ENCODE assay signal across 17 mouse cellular contexts in genomic region chr11:117880977-117881358, GRCm38 (mm10). TPM values are rescaled to one million over a fixed set of nuclear protein-coding genes. Genes with fewer than 3 reads are reported as not detected.
DNase-seq lines count a peak whose midpoint lies in the region; ATAC-seq and TF ChIP-seq lines count a peak whose summit lies in the region.
"Had no signal": no experiment of that assay in that cellular context is flagged by ENCODE, and none has a peak within 500 bp of the region (broad histone marks: within the 10 kb centered on the region; RNA-seq: fewer than 3 reads in every experiment).

No protein-coding gene starts in this region.

- no peak for DNase-seq in hindbrain, embryonic 10.5 days (ENCODE audit: low spot score)
- no peak for DNase-seq in lung, postnatal 0 days (ENCODE audit: low spot score)
- DNase-seq in lung, postnatal 25 days (ENCODE audit: low spot score), result no peak
- DNase-seq in embryonic facial prominence, embryonic 10.5 days (ENCODE audit: low spot score), result no peak
- no peak for DNase-seq in gastrocnemius, postnatal 14 days
- no peak for DNase-seq in frontal cortex, postnatal 14 days (ENCODE audit: low spot score in 2 of 2)
- DNase-seq: adrenal gland, postnatal 36 days; heart, postnatal 36 days; kidney, postnatal 10 days had no signal

- H3K4me2 ChIP-seq in hindbrain, embryonic 12.5 days (replicated peaks), result no peak overlapping the region
- no peak overlapping the region for H3K4me2 ChIP-seq in lung, postnatal 0 days (replicated peaks; ENCODE audit: low read depth, low read length)
- no peak overlapping the region for H3K4me2 ChIP-seq in stomach, embryonic 14.5 days (replicated peaks; ENCODE audit: low read depth, low read length)
- H3K4me2 ChIP-seq: embryonic facial prominence, embryonic 12.5 days; forebrain, embryonic 15.5 days; limb, embryonic 13.5 days; midbrain, embryonic 15.5 days had no signal

- intact Hi-C loops in gastrocnemius, postnatal 14 days (cut with DNase I; ENCODE audit: low total_unique reads), result no loop called here

- H3K4me1 ChIP-seq in hindbrain, embryonic 10.5 days (replicated peaks), result peaks cover 56% of the 10 kb centered on the region
- H3K4me1 ChIP-seq in hindbrain, embryonic 12.5 days, result peaks cover 27% of the 10 kb centered on the region
- H3K4me1 ChIP-seq in lung, postnatal 0 days (ENCODE audit: insufficient read depth, low read depth, low read length), result peaks cover 36% of the 10 kb centered on the region
- H3K4me1 ChIP-seq in embryonic facial prominence, embryonic 10.5 days, result peaks cover 51% of the 10 kb centered on the region
- H3K4me1 ChIP-seq in stomach, embryonic 14.5 days (ENCODE audit: control insufficient read depth, insufficient read depth, low read length), result peaks cover 35% of the 10 kb centered on the region

- H3K9me3 ChIP-seq in hindbrain, embryonic 10.5 days, result no peaks in the 10 kb centered on the region
- no peaks in the 10 kb centered on the region for H3K9me3 ChIP-seq in hindbrain, embryonic 12.5 days (replicated peaks)
- no peaks in the 10 kb centered on the region for H3K9me3 ChIP-seq in lung, postnatal 0 days (ENCODE audit: low read length)
- no peaks in the 10 kb centered on the region for H3K9me3 ChIP-seq in embryonic facial prominence, embryonic 10.5 days
- H3K9me3 ChIP-seq in stomach, embryonic 14.5 days (ENCODE audit: control insufficient read depth, low read depth, low read length), result no peaks in the 10 kb centered on the region
- H3K9me3 ChIP-seq: embryonic facial prominence, embryonic 12.5 days; forebrain, embryonic 15.5 days; limb, embryonic 13.5 days; midbrain, embryonic 15.5 days had no signal

- H3K27ac ChIP-seq in hindbrain, embryonic 10.5 days, result 0 out of 2 replicates have a peak overlapping the region, but pooled peaks have one; percentile 46
- no peak overlapping the region for H3K27ac ChIP-seq in hindbrain, embryonic 12.5 days
- H3K27ac ChIP-seq in lung, postnatal 0 days (ENCODE audit: low read length), result peak overlapping the region; percentile 78
- peak overlapping the region; percentile 67; the same call in 1 of the 2 replicates for H3K27ac ChIP-seq in embryonic facial prominence, embryonic 10.5 days (replicated peaks)
- H3K27ac ChIP-seq in stomach, embryonic 14.5 days (ENCODE audit: low read length), result peak overlapping the region; percentile 61; the same call in 1 of the 2 replicates
- H3K27ac ChIP-seq: embryonic facial prominence, embryonic 12.5 days; forebrain, embryonic 15.5 days; limb, embryonic 13.5 days; midbrain, embryonic 15.5 days had no signal

- no peak for TF ChIP-seq EP300 in lung, postnatal 0 days (IDR thresholded peaks at IDR 0.05)

- no peak overlapping the region for H3K9ac ChIP-seq in hindbrain, embryonic 12.5 days
- H3K9ac ChIP-seq in lung, postnatal 0 days (replicated peaks; ENCODE audit: low read depth), result no peak overlapping the region
- no peak overlapping the region for H3K9ac ChIP-seq in stomach, embryonic 14.5 days (replicated peaks; ENCODE audit: low read depth, low read length)
- H3K9ac ChIP-seq: embryonic facial prominence, embryonic 12.5 days; forebrain, embryonic 15.5 days; limb, embryonic 13.5 days; midbrain, embryonic 15.5 days had no signal

- H3K36me3 ChIP-seq in hindbrain, embryonic 10.5 days, result no peaks in the 10 kb centered on the region
- no peaks in the 10 kb centered on the region for H3K36me3 ChIP-seq in hindbrain, embryonic 12.5 days
- H3K36me3 ChIP-seq in lung, postnatal 0 days (ENCODE audit: insufficient read depth, low read length), result no peaks in the 10 kb centered on the region
- no peaks in the 10 kb centered on the region for H3K36me3 ChIP-seq in embryonic facial prominence, embryonic 10.5 days (replicated peaks)
- H3K36me3 ChIP-seq in stomach, embryonic 14.5 days (ENCODE audit: control insufficient read depth, insufficient read depth, low read length), result no peaks in the 10 kb centered on the region
- H3K36me3 ChIP-seq: embryonic facial prominence, embryonic 12.5 days; forebrain, embryonic 15.5 days; limb, embryonic 13.5 days; midbrain, embryonic 15.5 days had no signal

- ATAC-seq in hindbrain, embryonic 12.5 days (ENCODE audit: low FRiP score), result no peak
- ATAC-seq in lung, postnatal 0 days, result no peak
- no peak for ATAC-seq in stomach, embryonic 14.5 days (ENCODE audit: insufficient number of reproducible peaks, insufficient read depth, low FRiP score, low read depth)
- ATAC-seq: forebrain, embryonic 15.5 days; midbrain, embryonic 15.5 days had no signal

- WGBS in hindbrain, embryonic 10.5 days, result 88% methylated on average over 6 of the region's 6 CpGs
- 81% methylated on average over 6 of the region's 6 CpGs for WGBS in hindbrain, embryonic 12.5 days
- WGBS in lung, postnatal 0 days, result 65% methylated on average over 6 of the region's 6 CpGs
- 84% methylated on average over 6 of the region's 6 CpGs for WGBS in embryonic facial prominence, embryonic 10.5 days
- WGBS in stomach, embryonic 14.5 days, result 76% methylated on average over 6 of the region's 6 CpGs

- H3K27me3 ChIP-seq in hindbrain, embryonic 10.5 days (ENCODE audit: insufficient read depth, poor library complexity, severe bottlenecking), result peaks cover 57% of the 10 kb centered on the region
- H3K27me3 ChIP-seq in hindbrain, embryonic 12.5 days, result peaks cover 18% of the 10 kb centered on the region
- H3K27me3 ChIP-seq in lung, postnatal 0 days (replicated peaks; ENCODE audit: insufficient read depth, low read length), result no peaks in the 10 kb centered on the region
- H3K27me3 ChIP-seq in embryonic facial prominence, embryonic 10.5 days (replicated peaks; ENCODE audit: low read depth, poor library complexity, severe bottlenecking), result peaks cover 85% of the 10 kb centered on the region
- no peaks in the 10 kb centered on the region for H3K27me3 ChIP-seq in stomach, embryonic 14.5 days (ENCODE audit: control insufficient read depth, insufficient read depth, low read length)
- H3K27me3 ChIP-seq: limb, embryonic 13.5 days; midbrain, embryonic 15.5 days had no signal

- H3K4me3 ChIP-seq in hindbrain, embryonic 10.5 days, result no peak overlapping the region
- no peak overlapping the region for H3K4me3 ChIP-seq in hindbrain, embryonic 12.5 days
- H3K4me3 ChIP-seq in lung, postnatal 0 days (ENCODE audit: low read depth, low read length), result no peak overlapping the region
- H3K4me3 ChIP-seq in embryonic facial prominence, embryonic 10.5 days, result no peak overlapping the region
- no peak overlapping the region for H3K4me3 ChIP-seq in stomach, embryonic 14.5 days (ENCODE audit: low read depth, low read length)
- H3K4me3 ChIP-seq: embryonic facial prominence, embryonic 12.5 days; forebrain, embryonic 15.5 days; limb, embryonic 13.5 days; midbrain, embryonic 15.5 days had no signal

- TF ChIP-seq CTCF in lung, postnatal 0 days (IDR thresholded peaks at IDR 0.05), result no peak

RNA-seq across cellular contexts. Expression of gene Tha1, which starts 7.7 kb away (rescaled TPM):
- 3.5 and 3.8 TPM in 2 replicates for polyA plus RNA-seq in hindbrain, embryonic 10.5 days (2016; fragmentation: Nextera tagmentation; extraction: Ambion mirVana)
- polyA plus RNA-seq in hindbrain, embryonic 12.5 days (2016; fragmentation: Nextera tagmentation; extraction: Ambion mirVana), result 2.7 and 3.1 TPM in 2 replicates
- 6.3 and 8.4 TPM in 2 replicates for polyA plus RNA-seq in lung, postnatal 0 days (2015; fragmentation: Nextera tagmentation; extraction: Ambion mirVana)
- 2.5 and 3.1 TPM in 2 replicates for polyA plus RNA-seq in embryonic facial prominence, embryonic 10.5 days (2016; fragmentation: Nextera tagmentation; extraction: Ambion mirVana)
- polyA plus RNA-seq in stomach, embryonic 14.5 days (2014; fragmentation: Nextera tagmentation; extraction: Ambion mirVana), result 5.8 and 6.4 TPM in 2 replicates
- 1 to 10 TPM; 5.8 to 7.5 TPM for total RNA-seq in gastrocnemius, postnatal 14 days (2021)

RNA-seq across cellular contexts. Expression of gene Tmem235, which starts 20.4 kb away (rescaled TPM):
- polyA plus RNA-seq in hindbrain, embryonic 10.5 days (2016; fragmentation: Nextera tagmentation; extraction: Ambion mirVana), result not detected in 2 replicates
- not detected in 2 replicates for polyA plus RNA-seq in hindbrain, embryonic 12.5 days (2016; fragmentation: Nextera tagmentation; extraction: Ambion mirVana)
- polyA plus RNA-seq in lung, postnatal 0 days (2015; fragmentation: Nextera tagmentation; extraction: Ambion mirVana), result not detected in 2 replicates
- polyA plus RNA-seq in embryonic facial prominence, embryonic 10.5 days (2016; fragmentation: Nextera tagmentation; extraction: Ambion mirVana), result 0.10 TPM in 1 of 2 replicates, not detected in the other
- not detected in 2 replicates for polyA plus RNA-seq in stomach, embryonic 14.5 days (2014; fragmentation: Nextera tagmentation; extraction: Ambion mirVana)
- total RNA-seq in gastrocnemius, postnatal 14 days (2021), result not detected
- total RNA-seq: adrenal gland, postnatal 36 days; heart, postnatal 36 days; layer of hippocampus, postnatal 14 days had no signal
- polyA plus RNA-seq: embryonic facial prominence, embryonic 12.5 days; forebrain, embryonic 15.5 days; gonadal fat pad, adult 2 months; limb, embryonic 13.5 days; midbrain, embryonic 15.5 days had no signal

RNA-seq across cellular contexts. Expression of gene Birc5, which starts 31.9 kb away (rescaled TPM):
- 338 and 392 TPM in 2 replicates for polyA plus RNA-seq in hindbrain, embryonic 10.5 days (2016; fragmentation: Nextera tagmentation; extraction: Ambion mirVana)
- 181 and 190 TPM in 2 replicates for polyA plus RNA-seq in hindbrain, embryonic 12.5 days (2016; fragmentation: Nextera tagmentation; extraction: Ambion mirVana)
- 15.0 and 26.2 TPM in 2 replicates for polyA plus RNA-seq in lung, postnatal 0 days (2015; fragmentation: Nextera tagmentation; extraction: Ambion mirVana)
- 405 and 416 TPM in 2 replicates for polyA plus RNA-seq in embryonic facial prominence, embryonic 10.5 days (2016; fragmentation: Nextera tagmentation; extraction: Ambion mirVana)
- 287 and 307 TPM in 2 replicates for polyA plus RNA-seq in stomach, embryonic 14.5 days (2014; fragmentation: Nextera tagmentation; extraction: Ambion mirVana)
- 1 to 10 TPM; 4.2 TPM for total RNA-seq in gastrocnemius, postnatal 14 days (2021)

RNA-seq across cellular contexts. Expression of gene Tk1, which starts 55.1 kb away (rescaled TPM):
- polyA plus RNA-seq in hindbrain, embryonic 10.5 days (2016; fragmentation: Nextera tagmentation; extraction: Ambion mirVana), result 106 and 132 TPM in 2 replicates
- 57.9 and 59.0 TPM in 2 replicates for polyA plus RNA-seq in hindbrain, embryonic 12.5 days (2016; fragmentation: Nextera tagmentation; extraction: Ambion mirVana)
- 12.4 and 16.0 TPM in 2 replicates for polyA plus RNA-seq in lung, postnatal 0 days (2015; fragmentation: Nextera tagmentation; extraction: Ambion mirVana)
- 156 and 161 TPM in 2 replicates for polyA plus RNA-seq in embryonic facial prominence, embryonic 10.5 days (2016; fragmentation: Nextera tagmentation; extraction: Ambion mirVana)
- 133 and 149 TPM in 2 replicates for polyA plus RNA-seq in stomach, embryonic 14.5 days (2014; fragmentation: Nextera tagmentation; extraction: Ambion mirVana)
- total RNA-seq in gastrocnemius, postnatal 14 days (2021), result 1 to 10 TPM; 5.4 to 5.8 TPM

RNA-seq across cellular contexts. Expression of gene Afmid, which starts 55.2 kb away (rescaled TPM):
- polyA plus RNA-seq in hindbrain, embryonic 10.5 days (2016; fragmentation: Nextera tagmentation; extraction: Ambion mirVana), result 3.8 and 4.0 TPM in 2 replicates
- 2.9 and 4.6 TPM in 2 replicates for polyA plus RNA-seq in hindbrain, embryonic 12.5 days (2016; fragmentation: Nextera tagmentation; extraction: Ambion mirVana)
- 2.4 and 2.9 TPM in 2 replicates for polyA plus RNA-seq in lung, postnatal 0 days (2015; fragmentation: Nextera tagmentation; extraction: Ambion mirVana)
- 3.5 and 4.8 TPM in 2 replicates for polyA plus RNA-seq in embryonic facial prominence, embryonic 10.5 days (2016; fragmentation: Nextera tagmentation; extraction: Ambion mirVana)
- polyA plus RNA-seq in stomach, embryonic 14.5 days (2014; fragmentation: Nextera tagmentation; extraction: Ambion mirVana), result 6.4 and 7.1 TPM in 2 replicates
- total RNA-seq in gastrocnemius, postnatal 14 days (2021), result 1 to 10 TPM; 3.5 to 3.6 TPM
